10 mouse cellular contexts compared by ENCODE assay signal in the genomic region with DNA sequence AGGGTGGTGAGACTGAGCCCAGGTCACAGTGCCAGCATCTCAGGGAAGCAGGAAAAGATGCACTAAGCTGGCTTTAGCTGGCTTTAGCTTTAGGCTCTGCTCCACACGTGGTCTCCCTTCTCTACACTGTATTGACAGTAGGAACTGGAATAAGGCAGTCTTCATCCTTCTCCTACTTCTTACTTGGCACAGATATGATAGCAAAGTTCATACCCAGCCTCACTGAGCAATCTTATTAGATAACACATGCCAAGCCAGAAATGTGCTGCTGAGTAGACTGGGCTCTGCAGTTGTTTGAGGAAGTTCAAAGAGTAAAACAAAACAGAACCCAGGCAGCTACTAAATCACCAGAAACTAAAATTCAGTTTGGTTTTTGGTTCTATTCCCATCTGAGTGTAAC. TPM values are rescaled to one million over a fixed set of nuclear protein-coding genes. Genes with fewer than 3 reads are reported as not detected.
DNase-seq lines count a peak whose midpoint lies in the region; ATAC-seq lines count a peak whose summit lies in the region.
"Had no signal": no experiment of that assay in that cellular context is flagged by ENCODE, and none has a peak within 500 bp of the region (broad histone marks: within the 10 kb centered on the region; RNA-seq: fewer than 3 reads in every experiment).

No protein-coding gene starts in this region.

- H3K4me1 ChIP-seq in heart, embryonic 10.5 days, result peaks cover 37% of the 10 kb centered on the region
- peaks cover 12% of the 10 kb centered on the region; the same call in 1 of the 2 replicates for H3K4me1 ChIP-seq in midbrain, embryonic 14.5 days (ENCODE audit: control insufficient read depth, insufficient read depth, low read length)
- peaks cover 28% of the 10 kb centered on the region for H3K4me1 ChIP-seq in midbrain, embryonic 11.5 days (ENCODE audit: control insufficient read depth, insufficient read depth, low read length)
- peaks cover 68% of the 10 kb centered on the region for H3K4me1 ChIP-seq in limb, embryonic 10.5 days
- peaks cover 17% of the 10 kb centered on the region for H3K4me1 ChIP-seq in stomach, embryonic 15.5 days

- peaks cover 21% of the 10 kb centered on the region for H3K36me3 ChIP-seq in heart, embryonic 10.5 days
- H3K36me3 ChIP-seq in midbrain, embryonic 14.5 days (ENCODE audit: control insufficient read depth, insufficient read depth, low read length), result peaks cover 18% of the 10 kb centered on the region
- no peaks in the 10 kb centered on the region for H3K36me3 ChIP-seq in midbrain, embryonic 11.5 days (ENCODE audit: control insufficient read depth, insufficient read depth, low read length)
- peaks cover 22% of the 10 kb centered on the region for H3K36me3 ChIP-seq in limb, embryonic 10.5 days
- peaks cover 6% of the 10 kb centered on the region; the same call in 1 of the 2 replicates for H3K36me3 ChIP-seq in stomach, embryonic 15.5 days

- 0 out of 2 replicates have a peak overlapping the region, but pooled peaks have one; percentile 9 for H3K9ac ChIP-seq in midbrain, embryonic 14.5 days (replicated peaks; ENCODE audit: low read length)
- H3K9ac ChIP-seq in midbrain, embryonic 11.5 days (ENCODE audit: low read length), result no peak overlapping the region
- no peak overlapping the region for H3K9ac ChIP-seq in stomach, embryonic 15.5 days

- H3K9me3 ChIP-seq in heart, embryonic 10.5 days, result no peaks in the 10 kb centered on the region
- no peaks in the 10 kb centered on the region for H3K9me3 ChIP-seq in midbrain, embryonic 14.5 days (ENCODE audit: control insufficient read depth, low read length)
- no peaks in the 10 kb centered on the region for H3K9me3 ChIP-seq in midbrain, embryonic 11.5 days (ENCODE audit: control insufficient read depth, low read length)
- H3K9me3 ChIP-seq in limb, embryonic 10.5 days (replicated peaks), result no peaks in the 10 kb centered on the region
- H3K9me3 ChIP-seq in stomach, embryonic 15.5 days, result no peaks in the 10 kb centered on the region

- DNase-seq in heart, embryonic 10.5 days (ENCODE audit: low spot score), result no peak
- DNase-seq in heart, postnatal 14 days, result no peak
- no peak for DNase-seq in midbrain, embryonic 14.5 days
- DNase-seq in midbrain, embryonic 11.5 days (ENCODE audit: low spot score, missing footprints), result no peak
- DNase-seq in limb, embryonic 10.5 days (ENCODE audit: low spot score), result no peak
- no peak for DNase-seq in right cerebral cortex, postnatal 10 days (ENCODE audit: low spot score in 2 of 2)
- DNase-seq in cerebellum, adult 18-20 months, result no peak

- H3K27me3 ChIP-seq in heart, embryonic 10.5 days (ENCODE audit: insufficient read depth, poor library complexity, severe bottlenecking), result no peaks in the 10 kb centered on the region
- H3K27me3 ChIP-seq in midbrain, embryonic 14.5 days (ENCODE audit: control insufficient read depth, insufficient read depth, low read length), result no peaks in the 10 kb centered on the region
- H3K27me3 ChIP-seq in midbrain, embryonic 11.5 days (ENCODE audit: control insufficient read depth, insufficient read depth, low read length), result no peaks in the 10 kb centered on the region
- no peaks in the 10 kb centered on the region for H3K27me3 ChIP-seq in limb, embryonic 10.5 days (ENCODE audit: low read depth, poor library complexity, severe bottlenecking)
- no peaks in the 10 kb centered on the region for H3K27me3 ChIP-seq in stomach, embryonic 15.5 days (replicated peaks)

- H3K4me3 ChIP-seq in heart, embryonic 10.5 days, result no peak overlapping the region
- H3K4me3 ChIP-seq in midbrain, embryonic 14.5 days (replicated peaks; ENCODE audit: low read depth, low read length), result no peak overlapping the region
- no peak overlapping the region for H3K4me3 ChIP-seq in midbrain, embryonic 11.5 days (ENCODE audit: low read depth, low read length)
- H3K4me3 ChIP-seq in limb, embryonic 10.5 days, result no peak overlapping the region
- H3K4me3 ChIP-seq in stomach, embryonic 15.5 days (replicated peaks), result no peak overlapping the region
- H3K4me3 ChIP-seq: left cerebral cortex, adult 2 months had no signal

- 0 out of 2 replicates have a peak overlapping the region, but pooled peaks have one; percentile 56 for H3K27ac ChIP-seq in heart, embryonic 10.5 days
- 0 out of 2 replicates have a peak overlapping the region, but pooled peaks have one; percentile 17 for H3K27ac ChIP-seq in midbrain, embryonic 14.5 days (replicated peaks; ENCODE audit: low read depth, low read length)
- no peak overlapping the region for H3K27ac ChIP-seq in midbrain, embryonic 11.5 days (ENCODE audit: low read depth, low read length)
- peak overlapping the region; percentile 87 for H3K27ac ChIP-seq in limb, embryonic 10.5 days
- peak overlapping the region; percentile 31; the same call in 1 of the 2 replicates for H3K27ac ChIP-seq in stomach, embryonic 15.5 days
- H3K27ac ChIP-seq: left cerebral cortex, adult 2 months had no signal

- peak overlapping the region; percentile 29 for H3K4me2 ChIP-seq in midbrain, embryonic 14.5 days (ENCODE audit: low read length)
- no peak overlapping the region for H3K4me2 ChIP-seq in midbrain, embryonic 11.5 days
- no peak overlapping the region for H3K4me2 ChIP-seq in stomach, embryonic 15.5 days

- 45% methylated on average over 1 of the region's 1 CpGs for WGBS in heart, embryonic 10.5 days
- 42% methylated on average over 1 of the region's 1 CpGs for WGBS in midbrain, embryonic 14.5 days
- WGBS in midbrain, embryonic 11.5 days, result 41% methylated on average over 1 of the region's 1 CpGs
- 53% methylated on average over 1 of the region's 1 CpGs for WGBS in limb, embryonic 10.5 days
- WGBS in stomach, embryonic 15.5 days, result 34% methylated on average over 1 of the region's 1 CpGs

- no peak for ATAC-seq in midbrain, embryonic 14.5 days (ENCODE audit: low FRiP score, low TSS enrichment)
- no peak for ATAC-seq in midbrain, embryonic 11.5 days (ENCODE audit: low FRiP score)
- ATAC-seq in stomach, embryonic 15.5 days (ENCODE audit: insufficient read depth, low FRiP score, low read depth), result no peak
- ATAC-seq: CD4-positive, CD25-positive, alpha-beta regulatory T cell, adult 4 months had no signal

- intact Hi-C loops in heart, postnatal 14 days (cut with DNase I), result loop anchor here (5.0 kb wide), 1 partner anchor 476 kb away; no protein-coding TSS in a partner anchor

RNA-seq across cellular contexts. Expression of a gene that starts 11.1 kb away (rescaled TPM):
- polyA plus RNA-seq in heart, embryonic 10.5 days (2016; fragmentation: Nextera tagmentation; extraction: Ambion mirVana), result 27.8 and 28.0 TPM in 2 replicates
- 10 to 100 TPM; 15.2 to 18.7 TPM for total RNA-seq in heart, postnatal 14 days (2021)
- 52.9 and 64.5 TPM in 2 replicates for polyA plus RNA-seq in midbrain, embryonic 14.5 days (2014; fragmentation: Nextera tagmentation; extraction: Ambion mirVana)
- 57.5 and 57.7 TPM in 2 replicates for polyA plus RNA-seq in midbrain, embryonic 11.5 days (2014; fragmentation: Nextera tagmentation; extraction: Ambion mirVana)
- polyA plus RNA-seq in limb, embryonic 10.5 days (2016; fragmentation: Nextera tagmentation; extraction: Ambion mirVana), result 36.8 and 45.4 TPM in 2 replicates
- 29.1 and 29.6 TPM in 2 replicates for polyA plus RNA-seq in stomach, embryonic 15.5 days (2015; fragmentation: Nextera tagmentation; extraction: Ambion mirVana)

RNA-seq across cellular contexts. Expression of a gene that starts 11.3 kb away (rescaled TPM):
- 0.11 TPM in 1 of 2 replicates, not detected in the other for polyA plus RNA-seq in heart, embryonic 10.5 days (2016; fragmentation: Nextera tagmentation; extraction: Ambion mirVana)
- total RNA-seq in heart, postnatal 14 days (2021), result not detected
- polyA plus RNA-seq in midbrain, embryonic 14.5 days (2014; fragmentation: Nextera tagmentation; extraction: Ambion mirVana), result 0.11 and 0.12 TPM in 2 replicates
- polyA plus RNA-seq in midbrain, embryonic 11.5 days (2014; fragmentation: Nextera tagmentation; extraction: Ambion mirVana), result 0.10 TPM in 1 of 2 replicates, not detected in the other
- 0.16 and 0.18 TPM in 2 replicates for polyA plus RNA-seq in limb, embryonic 10.5 days (2016; fragmentation: Nextera tagmentation; extraction: Ambion mirVana)
- 0.10 and 0.12 TPM in 2 replicates for polyA plus RNA-seq in stomach, embryonic 15.5 days (2015; fragmentation: Nextera tagmentation; extraction: Ambion mirVana)
- total RNA-seq: left cerebral cortex, adult 2 months had no signal
